Mouse (Mus musculus) liver, adult (tissue): ENCODE measurements around the gene Fbn1.

ENCODE experiments used
- GATA4 ChIP-seq: IDR thresholded peaks from 2 replicates; pipeline ENCODE4 v1.6.1; 2014; ENCODE audit warnings: mild to moderate bottlenecking, low read length; ENCODE audit not compliant: insufficient replicate concordance

The Fbn1 gene

GRCm38 (mm10) chr2:125355216-125355971, 152.4 kb downstream of the Fbn1 start:
- TF ChIP-seq GATA4, result no peak

GRCm38 (mm10) chr2:125354587-125354986, 153.2 kb downstream of the Fbn1 start:
- no peak for TF ChIP-seq GATA4

DNA sequence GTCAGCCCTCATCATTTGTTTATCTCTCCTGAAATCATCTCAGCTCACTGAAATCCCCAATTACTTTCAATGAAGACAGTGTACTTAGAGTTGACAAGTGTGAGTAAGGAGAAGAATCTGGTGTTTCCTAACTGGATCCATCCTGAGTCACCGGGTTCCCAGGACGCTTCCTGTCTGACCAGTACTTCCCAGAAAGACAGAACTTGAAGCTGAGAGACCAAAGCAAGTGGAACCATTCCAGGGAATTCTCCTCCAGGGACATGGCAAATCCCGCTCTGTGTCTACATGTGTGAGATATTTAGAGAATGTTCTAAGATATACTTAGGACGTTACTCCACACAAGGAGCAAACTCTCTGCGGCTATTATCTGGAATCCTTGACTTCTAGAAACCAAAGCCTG, 158.6 kb downstream of the Fbn1 start:
- TF ChIP-seq GATA4, result no peak

DNA sequence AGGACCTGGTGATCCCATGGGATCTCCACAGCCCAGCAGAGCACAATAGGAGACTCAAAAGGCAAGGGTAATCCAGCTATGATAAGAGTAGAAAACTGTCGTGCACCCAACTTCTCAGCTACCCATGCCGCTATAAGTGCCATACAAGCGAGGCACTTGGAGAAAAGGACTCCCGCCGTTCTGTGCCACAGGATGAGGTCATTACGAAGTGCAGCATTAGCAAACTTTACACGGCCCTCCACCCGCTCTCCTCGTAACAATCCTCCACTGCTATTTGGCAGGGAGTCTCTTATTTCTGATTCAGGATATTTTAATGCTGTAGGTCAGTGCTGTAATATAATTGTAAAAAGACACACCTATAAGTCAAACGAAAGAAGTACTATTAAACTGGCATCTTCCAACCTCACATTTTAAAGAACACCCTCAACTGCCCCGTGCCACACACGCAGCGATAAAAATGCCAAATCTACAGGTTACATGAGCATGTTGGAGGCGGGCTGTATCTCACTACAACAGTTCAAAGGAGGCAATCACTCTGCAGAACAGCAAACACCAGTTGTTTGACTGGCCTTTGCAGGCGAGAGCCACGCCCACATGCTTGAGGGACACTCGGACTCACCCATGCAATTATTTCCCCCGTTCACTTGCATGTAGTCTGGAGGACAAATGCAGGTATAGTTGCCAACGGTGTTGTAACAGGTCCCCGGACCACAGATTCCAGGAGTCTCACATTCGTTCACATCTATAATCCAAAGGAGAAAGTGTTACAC, 165.4 kb downstream of the Fbn1 start:
- no peak for TF ChIP-seq GATA4

DNA sequence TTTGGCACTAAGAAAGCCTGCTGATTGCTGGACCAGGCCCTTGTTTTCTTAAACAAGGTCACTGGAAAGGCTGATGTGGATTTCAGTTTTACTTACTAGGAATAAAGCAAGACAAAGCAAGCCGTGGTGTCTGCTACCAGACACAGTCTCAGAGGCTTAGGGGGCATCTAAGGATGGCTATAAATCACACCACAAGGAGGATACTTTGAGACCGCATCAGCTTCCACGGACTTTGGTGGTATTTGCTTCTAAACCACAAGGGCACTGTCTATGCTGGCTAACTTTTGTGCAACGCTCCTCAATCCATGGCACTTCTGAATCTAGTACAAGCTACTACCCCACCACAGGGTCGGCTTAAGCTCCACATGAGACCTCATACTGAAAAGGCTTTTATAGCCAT, 167.4 kb downstream of the Fbn1 start:
- TF ChIP-seq GATA4, result no peak

DNA sequence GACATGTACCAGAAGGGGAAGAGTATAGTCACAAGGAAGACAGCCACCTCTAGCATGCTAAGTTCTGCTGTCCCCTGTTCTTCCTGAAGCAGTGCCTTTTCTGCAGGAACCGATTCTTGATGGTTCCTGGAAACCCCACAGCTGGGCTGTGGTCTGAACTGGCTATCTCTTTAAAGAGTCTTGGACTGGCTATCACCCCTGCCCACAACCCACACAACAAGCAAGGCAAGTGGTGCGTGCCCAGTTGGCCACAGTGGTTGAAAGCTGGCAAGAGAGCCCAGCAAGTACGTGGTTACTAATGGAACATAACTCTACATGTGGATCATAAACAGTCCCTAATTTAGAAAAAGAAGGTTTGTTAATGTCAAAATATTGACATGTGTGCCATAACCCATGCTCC, 170.6 kb downstream of the Fbn1 start:
- no peak for TF ChIP-seq GATA4

DNA sequence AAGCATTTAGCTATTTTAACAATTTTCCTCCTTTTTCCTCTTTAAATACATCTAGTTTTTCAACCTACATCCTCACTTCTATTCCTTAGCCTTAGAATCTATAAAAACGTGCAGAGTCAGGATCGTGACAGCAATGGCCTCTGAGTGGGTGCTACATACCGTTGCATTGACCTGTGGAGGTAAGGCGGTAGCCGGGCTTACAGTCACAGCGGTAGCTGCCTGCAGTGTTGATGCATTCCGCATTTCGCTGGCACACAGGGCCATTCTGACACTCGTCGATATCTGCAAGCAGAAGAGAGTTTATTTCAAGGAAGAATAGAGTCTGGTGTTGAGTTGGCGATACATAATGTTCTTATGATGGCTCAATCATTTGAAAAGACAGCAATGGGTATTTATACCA, 172.6 kb downstream of the Fbn1 start:
- TF ChIP-seq GATA4, result no peak

DNA sequence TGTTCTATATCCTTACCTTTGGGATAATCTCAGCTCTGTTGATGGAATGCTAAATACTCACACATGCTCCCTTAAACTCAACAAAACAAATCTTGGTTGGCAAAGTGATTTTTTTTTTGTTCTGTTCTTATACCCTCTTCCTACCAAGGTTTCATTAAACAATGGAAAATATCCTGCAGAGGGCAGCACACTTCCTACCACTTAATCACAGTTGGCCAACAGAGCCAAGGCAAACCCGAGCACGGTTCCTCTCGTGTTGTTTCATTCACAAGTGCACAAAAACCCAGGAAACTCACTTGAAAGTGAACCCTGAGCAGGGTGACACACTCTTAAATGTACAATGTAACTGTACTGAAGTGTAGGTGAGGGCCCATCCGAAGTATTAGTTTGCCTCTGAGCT, 173.6 kb downstream of the Fbn1 start:
- no peak for TF ChIP-seq GATA4

DNA sequence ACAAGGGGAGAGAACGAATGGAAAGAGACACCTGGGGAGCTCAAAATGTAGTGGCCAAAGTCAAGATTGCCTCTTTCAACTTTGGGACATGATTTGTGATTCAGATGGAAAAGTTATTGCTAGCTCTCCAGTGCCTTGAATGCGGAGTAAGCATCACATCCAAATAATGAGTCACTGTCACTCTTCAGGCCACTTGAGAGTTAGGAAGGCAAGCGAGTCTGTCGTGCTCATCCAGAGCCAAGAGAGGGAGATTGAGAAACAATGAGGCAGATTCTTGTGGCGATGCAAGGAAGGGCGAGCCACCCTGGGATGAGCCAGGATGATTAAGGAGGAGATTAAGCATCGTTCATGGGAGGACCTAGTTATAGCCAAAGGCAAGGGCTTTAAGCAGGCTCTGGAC, 176.2 kb downstream of the Fbn1 start:
- TF ChIP-seq GATA4, result no peak

- no peak for TF ChIP-seq GATA4
Observed at GRCm38 (mm10) chr2:125330506-125330905, 177.3 kb downstream of the Fbn1 start.

- no peak for TF ChIP-seq GATA4
Observed at GRCm38 (mm10) chr2:125325125-125325855, 182.5 kb downstream of the Fbn1 start.

GRCm38 (mm10) chr2:125324455-125324854, 183.3 kb downstream of the Fbn1 start:
- TF ChIP-seq GATA4, result no peak

DNA sequence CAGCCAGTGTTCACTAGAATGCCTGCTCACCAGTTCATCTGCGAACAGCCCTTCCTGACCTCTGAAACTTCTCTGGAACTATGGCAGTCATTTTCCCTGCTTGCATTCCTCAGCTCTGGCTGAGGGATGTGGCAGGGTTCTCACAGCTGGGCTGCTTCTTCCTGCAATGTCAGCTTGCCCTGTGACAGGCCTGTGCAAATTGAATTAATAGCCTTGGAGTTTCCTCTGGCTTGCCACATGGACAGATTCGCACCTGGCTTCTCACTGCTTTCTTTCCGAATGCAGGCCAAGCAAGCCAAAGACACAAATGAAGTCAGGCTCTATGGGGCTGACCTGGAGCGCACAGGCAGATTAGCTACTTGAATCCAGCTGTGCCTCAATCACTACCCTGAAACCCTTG, 184.4 kb downstream of the Fbn1 start:
- TF ChIP-seq GATA4, result no peak

GRCm38 (mm10) chr2:125322581-125322980, 185.2 kb downstream of the Fbn1 start:
- no peak for TF ChIP-seq GATA4

- TF ChIP-seq GATA4, result no peak
Observed at GRCm38 (mm10) chr2:125321071-125321470, 186.7 kb downstream of the Fbn1 start.

DNA sequence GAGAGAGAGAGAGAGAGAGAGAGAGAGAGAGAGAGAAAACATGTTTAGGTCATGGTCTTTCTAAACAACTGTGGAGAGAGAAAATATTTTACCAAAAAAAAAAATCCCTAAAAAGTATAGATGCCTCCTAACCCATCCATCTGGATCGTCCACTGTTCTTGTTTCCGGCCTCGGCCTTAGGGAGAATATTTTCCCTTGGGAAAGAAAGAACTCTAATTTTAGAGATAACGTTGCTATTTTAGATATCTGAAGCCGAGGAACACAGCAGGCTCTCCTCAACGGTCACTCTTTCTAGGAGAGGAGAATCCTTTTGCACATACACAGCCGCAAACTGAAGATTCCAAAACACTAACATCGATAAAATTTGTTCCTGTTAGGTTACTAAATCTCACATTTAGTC, 188.1 kb downstream of the Fbn1 start:
- TF ChIP-seq GATA4, result no peak

- TF ChIP-seq GATA4, result no peak
Observed at GRCm38 (mm10) chr2:125318371-125319061, 189.3 kb downstream of the Fbn1 start.
